Mouse (Mus musculus) 3134 (cell line): ENCODE measurements around the gene Tns4.

Experiments
- DNase-seq: peaks from one replicate; pipeline ENCODE4 v3.0.0-alpha.2; 2011; ENCODE audit warnings: low spot score; ENCODE audit not compliant: insufficient read length; ENCODE audit errors: extremely low read depth

The Tns4 gene

DNA sequence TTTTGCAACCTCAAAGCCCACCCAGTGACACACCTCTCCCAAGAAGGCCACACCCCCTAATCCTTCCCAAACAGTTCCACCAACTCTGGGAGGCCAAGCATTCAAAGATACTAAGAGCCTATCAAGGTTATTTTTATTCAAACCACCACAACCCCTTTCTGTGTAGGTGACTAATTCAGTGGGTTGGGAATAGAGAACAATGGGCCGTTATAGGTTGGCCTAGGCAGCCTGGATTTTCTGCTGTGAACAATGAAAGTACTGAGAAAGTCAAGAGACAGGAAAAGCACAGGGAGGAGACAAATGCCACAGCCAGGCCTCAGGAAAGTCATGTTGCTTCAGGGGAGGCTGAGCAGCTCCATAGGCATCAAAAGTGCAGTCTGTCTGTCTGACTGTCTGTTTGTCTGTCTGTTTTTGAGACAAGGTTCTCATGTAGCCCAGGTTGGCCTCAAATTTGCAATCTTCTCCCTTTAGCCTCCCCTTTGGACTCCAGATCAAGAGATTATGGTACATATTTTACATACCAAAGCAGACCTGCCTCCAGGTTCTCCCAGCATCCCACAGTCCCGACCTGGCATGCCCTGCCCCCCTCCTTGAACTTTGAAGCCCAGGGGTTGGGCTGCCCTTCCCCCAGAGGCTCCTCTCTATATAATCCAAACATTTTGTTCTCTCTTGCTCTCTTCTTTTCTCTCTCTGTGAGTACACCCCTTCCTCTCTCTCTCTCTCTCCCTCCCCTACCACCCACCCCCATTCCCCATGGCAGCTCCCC is 6.0 kb upstream of the Tns4 start:
- DNase-seq, result peak; percentile 57

- no peak for DNase-seq
Measured at GRCm38 (mm10) chr11:99093740-99094139, 4.6 kb upstream of the Tns4 start.

GRCm38 (mm10) chr11:99091666-99092065 is 2.6 kb upstream of the Tns4 start:
- DNase-seq, result no peak

- no peak for DNase-seq
Measured at GRCm38 (mm10) chr11:99090391-99090790, 1.3 kb upstream of the Tns4 start.

GRCm38 (mm10) chr11:99088486-99088885 is 620 bp downstream of the Tns4 start:
- DNase-seq, result no peak

DNA sequence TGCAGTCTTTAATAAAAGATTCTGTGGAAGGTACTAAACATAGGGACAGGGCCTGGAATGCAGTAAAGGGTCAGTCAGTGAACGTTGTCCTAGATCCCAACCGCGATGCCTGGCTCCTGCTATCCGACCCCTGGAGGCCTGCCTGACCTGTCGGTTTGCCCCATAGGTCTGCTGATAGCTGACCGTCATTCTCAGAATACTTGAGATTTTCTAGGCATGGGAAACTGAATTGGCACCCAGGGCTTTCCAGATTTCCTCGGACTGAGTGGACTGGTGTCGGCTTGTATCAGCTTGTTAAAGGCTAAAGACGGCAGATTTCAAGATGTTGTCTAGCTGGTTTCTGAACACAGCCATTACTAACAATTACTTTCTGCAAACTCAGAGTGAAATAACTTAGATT is 4.7 kb downstream of the Tns4 start:
- no peak for DNase-seq

GRCm38 (mm10) chr11:99083516-99083915 is 5.6 kb downstream of the Tns4 start:
- no peak for DNase-seq

DNA sequence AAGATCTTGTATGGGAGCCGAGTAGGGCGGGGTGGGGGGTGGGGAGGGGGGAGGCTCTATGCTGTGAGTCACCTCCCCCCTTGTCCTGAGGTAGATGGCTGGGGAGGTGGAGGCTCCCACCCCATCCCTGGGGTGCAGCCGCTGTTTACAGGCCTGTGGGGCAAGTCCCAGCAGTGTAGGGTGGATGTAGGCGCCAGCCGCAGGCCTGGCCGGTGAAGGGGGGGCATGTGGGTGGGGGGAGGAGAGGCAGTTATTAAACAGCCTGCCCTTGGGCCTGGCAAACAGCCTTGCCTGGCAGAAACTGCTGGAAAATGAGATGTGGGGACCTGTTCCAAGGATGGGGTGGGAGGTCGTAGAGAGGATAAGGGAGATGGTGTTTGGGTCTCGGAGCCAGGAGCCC is 7.0 kb downstream of the Tns4 start:
- DNase-seq, result peak; percentile 53

GRCm38 (mm10) chr11:99081566-99081965 is 7.5 kb downstream of the Tns4 start:
- no peak for DNase-seq

DNA sequence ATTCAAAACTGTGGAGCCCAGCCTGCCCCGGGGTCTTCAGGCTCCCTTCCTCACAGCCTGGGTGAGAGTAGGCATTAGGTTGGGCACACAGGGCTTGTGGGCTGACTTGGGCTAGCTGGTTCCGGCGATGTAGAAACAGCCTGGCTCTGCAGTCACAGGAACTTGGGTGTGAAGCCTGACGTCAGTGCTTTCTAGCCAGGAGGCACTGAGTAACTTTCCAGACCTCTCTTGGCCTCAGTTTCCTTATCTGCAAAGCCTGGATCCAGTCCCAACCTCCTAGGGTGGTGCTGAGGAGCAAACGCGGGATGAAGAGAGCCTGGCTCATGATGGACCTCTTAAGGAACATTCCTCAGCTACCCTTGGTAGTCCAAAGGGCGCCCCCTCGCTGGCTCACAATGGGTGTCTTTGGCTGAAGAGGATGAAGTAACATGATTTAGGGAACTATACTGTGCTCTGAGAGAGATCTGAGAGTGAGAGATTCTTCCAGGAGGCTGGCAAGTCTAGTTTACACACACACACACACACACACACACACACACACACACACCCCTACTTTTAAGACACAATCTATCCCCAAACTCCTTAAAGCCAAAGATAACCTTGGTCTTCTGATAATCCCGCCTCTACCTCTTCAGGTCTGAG is 8.1 kb downstream of the Tns4 start:
- DNase-seq, result peak; percentile 48

DNA sequence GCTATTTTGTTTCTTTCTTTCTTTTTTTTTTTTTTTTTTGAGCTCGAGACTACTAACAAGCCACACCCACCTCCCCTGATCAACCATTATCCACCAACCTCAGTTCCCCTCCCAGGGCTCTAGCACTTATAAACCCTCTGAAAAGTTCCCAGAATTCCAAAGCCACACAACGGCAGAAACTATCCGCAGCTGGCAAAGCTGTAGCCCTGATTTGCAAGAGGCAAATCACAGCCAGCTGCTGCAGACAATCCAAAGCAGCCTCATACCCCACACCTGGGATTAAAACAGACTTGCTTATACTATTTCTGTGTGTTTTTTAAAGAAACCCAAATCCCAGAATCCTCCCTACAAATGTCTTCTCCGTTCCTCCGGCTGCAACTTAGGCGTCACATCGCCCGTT is 11.2 kb downstream of the Tns4 start:
- no peak for DNase-seq

- DNase-seq, result peak; percentile 62
Measured at GRCm38 (mm10) chr11:99076744-99077319, 12.3 kb downstream of the Tns4 start.

- DNase-seq, result no peak
Measured at GRCm38 (mm10) chr11:99073781-99074180, 15.3 kb downstream of the Tns4 start.

DNA sequence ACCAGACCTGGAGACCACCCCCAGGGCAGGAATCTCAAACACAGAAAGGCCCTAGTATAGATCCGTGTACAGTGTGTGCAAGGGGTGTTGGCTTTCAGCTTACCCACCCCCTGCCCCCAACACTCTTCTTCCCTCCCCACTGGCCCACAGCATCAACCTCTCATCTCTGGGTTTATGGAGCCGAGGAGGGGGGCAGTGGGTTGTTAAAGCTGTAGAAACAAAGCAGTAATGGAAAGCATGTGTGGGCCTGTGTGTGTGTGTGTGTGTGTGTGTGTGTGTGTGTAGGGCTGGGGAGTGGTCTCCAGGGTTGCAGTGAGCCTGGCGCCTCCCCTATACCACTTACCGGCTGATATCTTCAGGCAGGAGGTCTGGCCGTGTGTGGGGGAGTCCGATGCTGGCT is 17.2 kb downstream of the Tns4 start:
- DNase-seq, result no peak

DNA sequence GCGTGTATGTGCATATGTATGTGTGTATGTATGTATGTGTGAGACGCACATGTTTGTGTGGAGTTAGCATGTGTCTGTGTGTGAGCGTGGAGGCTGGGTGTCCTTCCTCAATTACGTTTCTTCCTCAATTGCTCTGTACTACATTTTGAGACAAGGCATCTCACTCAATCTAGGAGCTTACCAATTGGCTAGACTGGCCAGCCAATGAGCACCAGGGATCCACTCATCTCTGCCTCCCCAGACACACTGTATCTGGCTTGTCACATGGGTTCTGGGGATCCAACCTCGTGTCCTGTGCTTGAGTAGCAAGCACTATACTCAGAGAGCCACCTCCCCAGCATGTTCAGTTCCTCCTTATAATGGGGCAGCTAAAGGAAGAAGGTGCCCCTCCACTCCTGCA is 20.7 kb downstream of the Tns4 start:
- no peak for DNase-seq

- no peak for DNase-seq
Measured at GRCm38 (mm10) chr11:99067591-99067990, 21.5 kb downstream of the Tns4 start.

DNA sequence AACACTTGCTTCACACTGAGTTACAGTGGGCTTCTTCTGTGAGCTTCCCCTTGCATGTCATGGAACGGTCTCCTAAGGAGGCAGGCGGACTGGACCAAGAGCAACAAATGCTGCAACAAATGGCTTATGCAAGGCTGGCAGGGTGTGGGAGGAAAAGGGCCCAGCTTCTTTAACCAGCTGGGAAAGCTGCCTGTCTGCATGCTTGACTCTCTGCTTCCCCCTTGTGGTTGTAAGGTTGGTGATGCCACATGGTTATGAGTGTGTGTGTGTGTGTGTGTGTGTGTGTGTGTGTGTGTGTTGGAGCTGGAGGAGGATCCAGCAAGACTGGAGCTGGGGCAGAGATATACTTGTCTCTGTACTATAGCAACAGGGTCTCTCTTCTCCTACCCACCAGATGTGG is 23.1 kb downstream of the Tns4 start:
- peak; percentile 69 for DNase-seq

GRCm38 (mm10) chr11:99065353-99065752 is 23.8 kb downstream of the Tns4 start:
- DNase-seq, result no peak

DNA sequence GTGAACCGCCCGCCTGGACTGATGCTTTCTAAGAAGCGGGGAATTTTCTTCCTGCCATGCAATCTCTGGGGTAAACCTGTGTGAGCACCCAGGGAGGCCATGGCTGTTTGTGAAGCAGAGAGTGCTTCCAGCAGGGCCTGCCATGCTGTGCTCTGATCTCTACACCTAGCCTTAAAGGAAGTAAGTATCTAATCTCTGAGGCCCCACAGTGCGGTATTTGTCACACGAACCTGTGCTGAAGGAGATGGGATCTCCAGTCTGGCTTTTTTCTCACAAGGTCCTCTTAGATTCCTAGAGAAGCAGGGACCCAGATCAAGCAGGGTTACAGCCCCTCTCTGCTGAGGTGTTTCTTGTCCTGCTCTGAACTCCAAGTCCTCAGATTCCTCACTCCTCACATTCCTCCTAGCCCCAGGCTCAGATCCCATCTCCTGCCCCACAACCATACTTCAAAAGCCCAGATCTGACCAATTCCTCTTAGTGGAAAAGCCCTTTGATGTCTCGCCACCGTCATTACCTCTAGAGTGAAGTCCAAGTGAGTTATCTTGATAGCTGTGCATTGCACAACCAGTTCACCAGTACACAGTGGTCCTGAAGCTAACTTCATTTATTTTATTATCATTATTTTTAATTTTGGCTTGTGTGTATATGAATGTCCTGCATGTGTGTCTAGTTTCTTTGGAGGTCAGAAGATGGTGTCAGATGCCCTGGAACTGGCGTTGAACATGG is 25.5 kb downstream of the Tns4 start:
- DNase-seq, result no peak

DNA sequence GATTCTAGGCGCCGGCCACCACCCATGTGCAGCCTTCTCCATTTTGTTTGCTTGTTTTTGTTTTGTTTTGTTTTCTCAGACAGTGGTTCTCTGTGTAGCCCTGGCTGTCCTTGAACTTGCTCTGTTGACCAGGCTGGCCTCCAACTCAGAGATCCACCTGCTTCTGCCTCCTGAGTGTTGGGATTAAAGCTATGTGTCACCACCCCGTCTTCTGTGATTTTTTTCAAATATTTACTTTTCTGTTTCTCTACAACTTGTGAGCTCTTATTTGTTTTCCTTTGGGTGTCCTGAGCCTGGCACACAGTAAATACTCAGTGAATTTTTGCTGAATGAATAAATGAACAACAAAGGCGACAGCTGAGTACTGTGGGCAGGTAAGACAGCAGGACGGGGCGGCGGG is 26.4 kb downstream of the Tns4 start:
- DNase-seq, result no peak

DNA sequence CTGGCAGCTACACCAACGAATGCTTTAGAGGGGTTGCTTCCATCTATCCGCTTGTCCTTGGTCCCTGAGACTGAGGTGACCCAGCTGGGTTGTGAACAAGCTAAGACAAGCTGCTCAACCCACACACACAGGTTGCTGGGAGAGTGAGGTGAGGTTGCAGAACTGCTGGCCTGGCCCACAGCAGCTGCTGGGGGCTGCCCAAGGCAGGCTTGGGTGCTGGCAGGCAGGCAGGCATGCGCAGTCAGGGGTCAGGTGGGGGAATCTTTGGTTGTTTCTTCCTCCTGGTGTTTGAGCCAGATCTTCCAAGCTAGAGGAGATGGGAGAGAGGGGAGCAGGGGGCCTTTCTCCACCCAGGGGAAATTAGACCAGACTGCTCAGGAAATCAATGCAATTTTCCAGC is 28.7 kb downstream of the Tns4 start:
- no peak for DNase-seq
